Mouse (Mus musculus) layer of hippocampus, postnatal 36 days (tissue): ENCODE measurements around the gene Krt19. TPM values are rescaled to one million over a fixed set of nuclear protein-coding genes. Genes with fewer than 3 reads are reported as not detected.
A peak's percentile ranks its signal among the peaks of the same experiment; 100 is the strongest.

ENCODE experiments used
- DNase-seq, 2 experiments: peaks; one replicate each; pipeline ENCODE4 v3.0.0; 2022
- total RNA-seq, 2 experiments: library from RNA; stranded (reverse); gene quantifications; 2 replicates each; pipeline ENCODE4 v1.2.3; 2021

Gene Krt19
- total RNA-seq = under 1 TPM; 0.23 to 0.52 TPM

- DNase-seq = no peak
These were observed at the start of gene Krt19 for GRCm38 (mm10) chr11:100148615-100149330. Gene Krt19 (minus strand): TSS chr11:100148665.

GRCm38 (mm10) chr11:100192992-100193391, 44.5 kb upstream of the Krt19 start, which contains the start of gene Krt9:
Gene Krt9 (minus strand): TSS chr11:100193246.
- DNase-seq = peak in 1 of 2 experiments; percentile 27

GRCm38 (mm10) chr11:100191820-100192219, 43.4 kb upstream of the Krt19 start:
- DNase-seq = no peak

GRCm38 (mm10) chr11:100186736-100187135, 38.3 kb upstream of the Krt19 start:
- no peak for DNase-seq

- no peak for DNase-seq
These were observed 33.3 kb upstream of the Krt19 start for GRCm38 (mm10) chr11:100181725-100182124.

- no peak for DNase-seq
These were observed 30.8 kb upstream of the Krt19 start for GRCm38 (mm10) chr11:100179260-100179659.

- no peak for DNase-seq
These were observed 29.8 kb upstream of the Krt19 start for GRCm38 (mm10) chr11:100178307-100178706.

- no peak for DNase-seq
These were observed 28.3 kb upstream of the Krt19 start for GRCm38 (mm10) chr11:100176791-100177190.

- DNase-seq = peak; percentile 58 to 64
These were observed 20.6 kb upstream of the Krt19 start for GRCm38 (mm10) chr11:100168765-100169762.

GRCm38 (mm10) chr11:100168071-100168470, 19.6 kb upstream of the Krt19 start:
- no peak for DNase-seq

- no peak for DNase-seq
These were observed 15.9 kb upstream of the Krt19 start for GRCm38 (mm10) chr11:100164392-100164791.

GRCm38 (mm10) chr11:100157908-100158477, 9.5 kb upstream of the Krt19 start:
- no peak for DNase-seq

GRCm38 (mm10) chr11:100157331-100157730, 8.9 kb upstream of the Krt19 start:
- no peak for DNase-seq

GRCm38 (mm10) chr11:100155497-100156255, 7.2 kb upstream of the Krt19 start:
- no peak for DNase-seq

GRCm38 (mm10) chr11:100147566-100148353, 705 bp downstream of the Krt19 start:
- no peak for DNase-seq

GRCm38 (mm10) chr11:100145858-100146560, 2.5 kb downstream of the Krt19 start:
- DNase-seq = no peak

- DNase-seq = no peak
These were observed 3.4 kb downstream of the Krt19 start for GRCm38 (mm10) chr11:100145104-100145503.

GRCm38 (mm10) chr11:100140966-100141365, 7.5 kb downstream of the Krt19 start:
- no peak for DNase-seq

- no peak for DNase-seq
These were observed 9.1 kb downstream of the Krt19 start for GRCm38 (mm10) chr11:100139391-100139790.

GRCm38 (mm10) chr11:100138809-100139208, 9.7 kb downstream of the Krt19 start:
- DNase-seq = no peak

- no peak for DNase-seq
These were observed 10.8 kb downstream of the Krt19 start for GRCm38 (mm10) chr11:100137693-100138092.
